Mouse (Mus musculus): ENCODE data around the gene Foxr2.

Gene Foxr2

GRCm38 (mm10) chrX:153118486-153118885 is at the start of gene Foxr2:
Foxr2 (plus strand) TSS chrX:153118786.
- DNase-seq = no peak

- DNase-seq = no peak
These were observed 427 bp downstream of the Foxr2 start for GRCm38 (mm10) chrX:153119013-153119412.

- peak; percentile 88 to 94 for DNase-seq
These were observed 21.3 kb downstream of the Foxr2 start, which contains the start of gene Rragb for GRCm38 (mm10) chrX:153139734-153140515. Rragb (plus strand) TSS chrX:153139981.

GRCm38 (mm10) chrX:153142656-153143055 is 24.1 kb downstream of the Foxr2 start:
- no peak for DNase-seq

- no peak for DNase-seq
These were observed 33.2 kb downstream of the Foxr2 start for GRCm38 (mm10) chrX:153151766-153152165.

GRCm38 (mm10) chrX:153155322-153155721 is 36.7 kb downstream of the Foxr2 start:
- DNase-seq = peak; percentile 21 to 30

- peak; percentile 11 to 12 for DNase-seq
These were observed 56.2 kb downstream of the Foxr2 start for GRCm38 (mm10) chrX:153174786-153175185.

GRCm38 (mm10) chrX:153182221-153182620 is 63.6 kb downstream of the Foxr2 start:
- no peak for DNase-seq
